Mouse (Mus musculus): ENCODE results near the gene Tomm20. TPM values are rescaled to one million over a fixed set of nuclear protein-coding genes. Genes with fewer than 3 reads are reported as not detected.
"Not testable (repeated sequence)": the region's sequence is repeated elsewhere in the genome, so short reads cannot be mapped to it uniquely, and the experiment has no call there.

The Tomm20 gene
- polyA plus RNA-seq, 1 experiment from 2014 or later = 372 TPM

GRCm38 (mm10) chr8:126919703-126920102 lies 25.9 kb downstream of the Tomm20 start:
- H3K27ac ChIP-seq (ENCODE audit: low read depth, low read length) = no peak overlapping the region
- H3K4me3 ChIP-seq (ENCODE audit: low read depth, low read length) = no peak overlapping the region
- no peaks in the 10 kb centered on the region for H3K27me3 ChIP-seq (replicated peaks; ENCODE audit: control insufficient read depth, insufficient read depth, low read length)
- peaks cover 8% of the 10 kb centered on the region; the same call in 1 of the 2 replicates for H3K4me1 ChIP-seq (replicated peaks; ENCODE audit: control insufficient read depth, insufficient read depth, low read length)
- no peaks in the 10 kb centered on the region for H3K9me3 ChIP-seq (ENCODE audit: control insufficient read depth, low read length)
- no peak overlapping the region for H3K4me2 ChIP-seq
- no peaks in the 10 kb centered on the region for H3K36me3 ChIP-seq (ENCODE audit: control insufficient read depth, insufficient read depth, low read length)
- no peak overlapping the region for H3K9ac ChIP-seq (ENCODE audit: low read depth, low read length)
- ATAC-seq (replicated peaks; ENCODE audit: low FRiP score) = no peak
- WGBS = 84% methylated on average over 5 of the region's 5 CpGs
- DNase-seq (ENCODE audit: low spot score) = no peak

- Histone ChIP-seq H3K4me2 (no peak overlapping the region), H3K36me3 (ENCODE audit: control insufficient read depth, insufficient read depth, low read length) (no peaks in the 10 kb centered on the region), H3K27ac (ENCODE audit: low read depth, low read length) (no peak overlapping the region), H3K4me1 (replicated peaks; ENCODE audit: control insufficient read depth, insufficient read depth, low read length) (peaks cover 8% of the 10 kb centered on the region; the same call in 1 of the 2 replicates), H3K9ac (ENCODE audit: low read depth, low read length) (no peak overlapping the region), H3K27me3 (replicated peaks; ENCODE audit: control insufficient read depth, insufficient read depth, low read length) (no peaks in the 10 kb centered on the region), H3K9me3 (ENCODE audit: control insufficient read depth, low read length) (no peaks in the 10 kb centered on the region), H3K4me3 (ENCODE audit: low read depth, low read length) (no peak overlapping the region)
- ATAC-seq (replicated peaks; ENCODE audit: low FRiP score) (no peak), DNase-seq (ENCODE audit: low spot score) (no peak)
- 66% methylated on average over 2 of the region's 2 CpGs for WGBS
Measured at GRCm38 (mm10) chr8:126919255-126919654, 26.4 kb downstream of the Tomm20 start.

- Histone ChIP-seq H3K4me1 (replicated peaks; ENCODE audit: control insufficient read depth, insufficient read depth, low read length) (peaks cover 11% of the 10 kb centered on the region; the same call in 1 of the 2 replicates), H3K36me3 (ENCODE audit: control insufficient read depth, insufficient read depth, low read length) (no peaks in the 10 kb centered on the region), H3K4me3 (ENCODE audit: low read depth, low read length) (no peak overlapping the region), H3K27ac (ENCODE audit: low read depth, low read length) (no peak overlapping the region), H3K27me3 (replicated peaks; ENCODE audit: control insufficient read depth, insufficient read depth, low read length) (no peaks in the 10 kb centered on the region), H3K9ac (ENCODE audit: low read depth, low read length) (no peak overlapping the region), H3K4me2 (no peak overlapping the region), H3K9me3 (ENCODE audit: control insufficient read depth, low read length) (no peaks in the 10 kb centered on the region)
- DNase-seq (ENCODE audit: low spot score) (no peak), ATAC-seq (replicated peaks; ENCODE audit: low FRiP score) (no peak)
- 92% methylated on average over 1 of the region's 1 CpGs for WGBS
Measured at GRCm38 (mm10) chr8:126918356-126918755, 27.3 kb downstream of the Tomm20 start.

- no peak for ATAC-seq (replicated peaks; ENCODE audit: low FRiP score)
- WGBS = 40% methylated on average over 6 of the region's 6 CpGs
- Histone ChIP-seq H3K36me3 (ENCODE audit: control insufficient read depth, insufficient read depth, low read length) (no peaks in the 10 kb centered on the region), H3K9me3 (ENCODE audit: control insufficient read depth, low read length) (no peaks in the 10 kb centered on the region), H3K4me1 (replicated peaks; ENCODE audit: control insufficient read depth, insufficient read depth, low read length) (peaks cover 11% of the 10 kb centered on the region; the same call in 1 of the 2 replicates), H3K27me3 (replicated peaks; ENCODE audit: control insufficient read depth, insufficient read depth, low read length) (no peaks in the 10 kb centered on the region), H3K27ac (ENCODE audit: low read depth, low read length) (no peak overlapping the region), H3K9ac (ENCODE audit: low read depth, low read length) (no peak overlapping the region), H3K4me3 (ENCODE audit: low read depth, low read length) (no peak overlapping the region), H3K4me2 (no peak overlapping the region)
- DNase-seq (ENCODE audit: low spot score) = no peak
Measured at GRCm38 (mm10) chr8:126917179-126917905, 28.3 kb downstream of the Tomm20 start.

- Histone ChIP-seq H3K4me3 (ENCODE audit: low read depth, low read length) (no peak overlapping the region), H3K27ac (ENCODE audit: low read depth, low read length) (no peak overlapping the region), H3K9me3 (ENCODE audit: control insufficient read depth, low read length) (no peaks in the 10 kb centered on the region), H3K27me3 (replicated peaks; ENCODE audit: control insufficient read depth, insufficient read depth, low read length) (no peaks in the 10 kb centered on the region), H3K36me3 (ENCODE audit: control insufficient read depth, insufficient read depth, low read length) (no peaks in the 10 kb centered on the region), H3K9ac (ENCODE audit: low read depth, low read length) (no peak overlapping the region), H3K4me1 (replicated peaks; ENCODE audit: control insufficient read depth, insufficient read depth, low read length) (peaks cover 11% of the 10 kb centered on the region; the same call in 1 of the 2 replicates), H3K4me2 (no peak overlapping the region)
- ATAC-seq (replicated peaks; ENCODE audit: low FRiP score) (no peak), DNase-seq (ENCODE audit: low spot score) (no peak)
- 73% methylated on average over 4 of the region's 4 CpGs for WGBS
Measured at GRCm38 (mm10) chr8:126916611-126917010, 29.0 kb downstream of the Tomm20 start.

GRCm38 (mm10) chr8:126914609-126915375 lies 30.9 kb downstream of the Tomm20 start:
- no peak for DNase-seq (ENCODE audit: low spot score)
- H3K36me3 ChIP-seq (ENCODE audit: control insufficient read depth, insufficient read depth, low read length) = no peaks in the 10 kb centered on the region
- H3K4me1 ChIP-seq (replicated peaks; ENCODE audit: control insufficient read depth, insufficient read depth, low read length) = peaks cover 11% of the 10 kb centered on the region; the same call in 1 of the 2 replicates

GRCm38 (mm10) chr8:126914107-126914490 lies 31.5 kb downstream of the Tomm20 start:
- H3K4me1 ChIP-seq (replicated peaks; ENCODE audit: control insufficient read depth, insufficient read depth, low read length) = not testable (repeated sequence)

More at GRCm38 (mm10) chr8:126914609-126915375, 30.9 kb downstream of the Tomm20 start:
- Histone ChIP-seq H3K27me3 (replicated peaks; ENCODE audit: control insufficient read depth, insufficient read depth, low read length) (no peaks in the 10 kb centered on the region), H3K4me3 (ENCODE audit: low read depth, low read length) (no peak overlapping the region), H3K4me2 (no peak overlapping the region), H3K27ac (ENCODE audit: low read depth, low read length) (no peak overlapping the region), H3K9me3 (ENCODE audit: control insufficient read depth, low read length) (no peaks in the 10 kb centered on the region), H3K9ac (ENCODE audit: low read depth, low read length) (no peak overlapping the region)
- WGBS = 47% methylated on average over 10 of the region's 10 CpGs
- no peak for ATAC-seq (replicated peaks; ENCODE audit: low FRiP score)

GRCm38 (mm10) chr8:126913241-126914106 lies 32.2 kb downstream of the Tomm20 start:
- Histone ChIP-seq H3K9ac (ENCODE audit: low read depth, low read length) (no peak overlapping the region), H3K4me1 (replicated peaks; ENCODE audit: control insufficient read depth, insufficient read depth, low read length) (peaks cover 8% of the 10 kb centered on the region; the same call in 1 of the 2 replicates), H3K36me3 (ENCODE audit: control insufficient read depth, insufficient read depth, low read length) (no peaks in the 10 kb centered on the region), H3K27me3 (replicated peaks; ENCODE audit: control insufficient read depth, insufficient read depth, low read length) (no peaks in the 10 kb centered on the region), H3K4me3 (ENCODE audit: low read depth, low read length) (no peak overlapping the region), H3K4me2 (no peak overlapping the region), H3K27ac (ENCODE audit: low read depth, low read length) (no peak overlapping the region), H3K9me3 (ENCODE audit: control insufficient read depth, low read length) (no peaks in the 10 kb centered on the region)
- DNase-seq (ENCODE audit: low spot score) (no peak), ATAC-seq (replicated peaks; ENCODE audit: low FRiP score) (no peak)
- WGBS = 67% methylated on average over 12 of the region's 12 CpGs

More at GRCm38 (mm10) chr8:126914107-126914490, 31.5 kb downstream of the Tomm20 start:
- not testable (repeated sequence) for ATAC-seq (replicated peaks; ENCODE audit: low FRiP score); DNase-seq (ENCODE audit: low spot score); H3K4me3 ChIP-seq (ENCODE audit: low read depth, low read length); H3K4me2 ChIP-seq; H3K27me3 ChIP-seq (replicated peaks; ENCODE audit: control insufficient read depth, insufficient read depth, low read length); H3K36me3 ChIP-seq (ENCODE audit: control insufficient read depth, insufficient read depth, low read length); H3K9me3 ChIP-seq (ENCODE audit: control insufficient read depth, low read length); H3K9ac ChIP-seq (ENCODE audit: low read depth, low read length); H3K27ac ChIP-seq (ENCODE audit: low read depth, low read length)
- 71% methylated on average over 9 of the region's 10 CpGs for WGBS
